Mouse (Mus musculus) neural tube, embryonic 11.5 days (tissue): ENCODE measurements around the gene Stam. TPM values are rescaled to one million over a fixed set of nuclear protein-coding genes. Genes with fewer than 3 reads are reported as not detected.

Source experiments
- ATAC-seq: fragments of 200-750 bp; cut with Nextera tagmentation; 2 replicates; pipeline ENCODE4 v1.8.0; 2017; ENCODE audit warnings: moderate number of reproducible peaks, mild to moderate bottlenecking, moderate TSS enrichment, moderate library complexity; ENCODE audit not compliant: insufficient read depth, low FRiP score, low TSS enrichment
- DNase-seq: peaks from one replicate; pipeline ENCODE4 v3.0.0-alpha.2; 2015; ENCODE audit warnings: low spot score
- H3K27ac ChIP-seq: fragments of 300-500 bp; sonication (generic); 2 replicates; pipeline ENCODE4 v1.5.1; 2014; ENCODE audit warnings: low read depth, mild to moderate bottlenecking, low read length
- H3K27me3 ChIP-seq: fragments of 300-500 bp; sonication (generic); 2 replicates; pipeline ENCODE4 v1.6.1; 2014; ENCODE audit warnings: mild to moderate bottlenecking, low read length, mixed read lengths; ENCODE audit not compliant: control insufficient read depth, insufficient read depth
- H3K36me3 ChIP-seq: fragments of 300-500 bp; sonication (generic); 2 replicates; pipeline ENCODE4 v1.6.1; 2014; ENCODE audit warnings: mild to moderate bottlenecking, low read length, moderate library complexity, mixed read lengths; ENCODE audit not compliant: control insufficient read depth, insufficient read depth
- H3K4me1 ChIP-seq: fragments of 300-500 bp; sonication (generic); 2 replicates; pipeline ENCODE4 v1.6.1; 2014; ENCODE audit warnings: low read length, mixed read lengths; ENCODE audit not compliant: control insufficient read depth, insufficient read depth
- H3K4me2 ChIP-seq: fragments of 300-500 bp; sonication (generic); 2 replicates; pipeline ENCODE4 v1.6.1; 2014; ENCODE audit warnings: low read depth, mild to moderate bottlenecking, moderate library complexity
- H3K4me3 ChIP-seq: fragments of 300-500 bp; sonication (generic); 2 replicates; pipeline ENCODE4 v1.5.1; 2014; ENCODE audit warnings: low read depth, low read length
- H3K9ac ChIP-seq: fragments of 300-500 bp; sonication (generic); 2 replicates; pipeline ENCODE4 v1.6.1; 2014; ENCODE audit warnings: mild to moderate bottlenecking, low read length
- H3K9me3 ChIP-seq: fragments of 300-500 bp; sonication (generic); 2 replicates; pipeline ENCODE4 v1.6.1; 2016; ENCODE audit warnings: low read length; ENCODE audit not compliant: control insufficient read depth
- WGBS: fragments of 180-500 bp; shearing (Covaris S2); extraction: QIAGEN DNeasy Blood & Tissue Kit; methylation state at CpG from one replicate; pipeline ENCODE4 v1.1.7; 2014; 5-methylcytosine and 5-hydroxymethylcytosine counted together
- polyA plus RNA-seq: library from polyadenylated mRNA; unstranded; fragments of >200 nt; fragmentation: Nextera tagmentation; extraction: Ambion mirVana; gene quantifications from 2 replicates; pipeline ENCODE4 v1.2.1, GENCODE M21; 2014

Gene Stam
- polyA plus RNA-seq, 1 experiment from 2014 or later, result 115 TPM

- no peak for DNase-seq
- H3K4me2 ChIP-seq, result no peak overlapping the region
- no peak for ATAC-seq
These were observed 26.6 kb downstream of the Stam start for GRCm38 (mm10) chr2:14100533-14100932.

GRCm38 (mm10) chr2:14102603-14103002 lies 28.7 kb downstream of the Stam start:
- DNase-seq (no peak), ATAC-seq (no peak)
- Histone ChIP-seq H3K4me3 (no peak overlapping the region), H3K9me3 (no peaks in the 10 kb centered on the region), H3K4me2 (no peak overlapping the region), H3K9ac (no peak overlapping the region), H3K36me3 (no peaks in the 10 kb centered on the region; the same call in 1 of the 2 replicates), H3K27me3 (no peaks in the 10 kb centered on the region), H3K4me1 (no peaks in the 10 kb centered on the region), H3K27ac (no peak overlapping the region)
- WGBS, result 95% methylated on average over 2 of the region's 2 CpGs

More at GRCm38 (mm10) chr2:14100533-14100932, 26.6 kb downstream of the Stam start:
- Histone ChIP-seq H3K4me3 (no peak overlapping the region), H3K4me1 (no peaks in the 10 kb centered on the region), H3K9ac (no peak overlapping the region), H3K27me3 (no peaks in the 10 kb centered on the region), H3K36me3 (no peaks in the 10 kb centered on the region; the same call in 1 of the 2 replicates), H3K9me3 (no peaks in the 10 kb centered on the region), H3K27ac (no peak overlapping the region)

GRCm38 (mm10) chr2:14103924-14104323 lies 30.0 kb downstream of the Stam start:
- DNase-seq (no peak), ATAC-seq (no peak)
- Histone ChIP-seq H3K4me1 (no peaks in the 10 kb centered on the region), H3K4me3 (no peak overlapping the region), H3K4me2 (no peak overlapping the region), H3K9ac (no peak overlapping the region), H3K27ac (no peak overlapping the region), H3K27me3 (no peaks in the 10 kb centered on the region), H3K9me3 (no peaks in the 10 kb centered on the region), H3K36me3 (no peaks in the 10 kb centered on the region; the same call in 1 of the 2 replicates)
- WGBS, result 94% methylated on average over 1 of the region's 1 CpGs

- Histone ChIP-seq H3K9me3 (no peaks in the 10 kb centered on the region), H3K27me3 (no peaks in the 10 kb centered on the region), H3K9ac (no peak overlapping the region), H3K4me2 (no peak overlapping the region), H3K27ac (no peak overlapping the region), H3K36me3 (no peaks in the 10 kb centered on the region; the same call in 1 of the 2 replicates), H3K4me3 (no peak overlapping the region), H3K4me1 (no peaks in the 10 kb centered on the region)
- ATAC-seq, result no peak
- DNase-seq, result no peak
- 91% methylated on average over 3 of the region's 3 CpGs for WGBS
These were observed 33.8 kb downstream of the Stam start for GRCm38 (mm10) chr2:14107673-14108072.

GRCm38 (mm10) chr2:14126387-14126786 lies 52.5 kb downstream of the Stam start:
- H3K4me1 ChIP-seq, result no peaks in the 10 kb centered on the region
- no peaks in the 10 kb centered on the region for H3K27me3 ChIP-seq
- H3K9me3 ChIP-seq, result no peaks in the 10 kb centered on the region
- DNase-seq (no peak), ATAC-seq (no peak)
- 93% methylated on average over 6 of the region's 6 CpGs for WGBS
- H3K9ac ChIP-seq, result no peak overlapping the region
- no peak overlapping the region for H3K4me3 ChIP-seq
- no peaks in the 10 kb centered on the region for H3K36me3 ChIP-seq
- no peak overlapping the region for H3K4me2 ChIP-seq
- H3K27ac ChIP-seq, result no peak overlapping the region

GRCm38 (mm10) chr2:14127629-14128028 lies 53.7 kb downstream of the Stam start:
- H3K27me3 ChIP-seq, result no peaks in the 10 kb centered on the region
- H3K4me1 ChIP-seq, result no peaks in the 10 kb centered on the region
- H3K4me3 ChIP-seq, result no peak overlapping the region
- 78% methylated on average over 3 of the region's 3 CpGs for WGBS
- no peak for DNase-seq
- H3K36me3 ChIP-seq, result 0 out of 2 replicates have a peak, but pooled peaks cover 2% of the 10 kb centered on the region
- no peak overlapping the region for H3K9ac ChIP-seq
- H3K27ac ChIP-seq, result no peak overlapping the region
- no peak overlapping the region for H3K4me2 ChIP-seq
- no peaks in the 10 kb centered on the region for H3K9me3 ChIP-seq
- ATAC-seq, result no peak

- H3K27ac ChIP-seq, result no peak overlapping the region
- no peaks in the 10 kb centered on the region for H3K4me1 ChIP-seq
- no peaks in the 10 kb centered on the region for H3K27me3 ChIP-seq
- H3K9ac ChIP-seq, result no peak overlapping the region
- WGBS, result 68% methylated on average over 12 of the region's 12 CpGs
- DNase-seq (no peak), ATAC-seq (no peak)
- H3K4me3 ChIP-seq, result no peak overlapping the region
- no peaks in the 10 kb centered on the region for H3K9me3 ChIP-seq
- H3K36me3 ChIP-seq, result 0 out of 2 replicates have a peak, but pooled peaks cover 2% of the 10 kb centered on the region
- H3K4me2 ChIP-seq, result no peak overlapping the region
These were observed 56.9 kb downstream of the Stam start for GRCm38 (mm10) chr2:14130641-14131339.

GRCm38 (mm10) chr2:14132468-14133326 lies 58.8 kb downstream of the Stam start:
- no peak overlapping the region for H3K27ac ChIP-seq
- no peak overlapping the region for H3K9ac ChIP-seq
- H3K36me3 ChIP-seq, result 0 out of 2 replicates have a peak, but pooled peaks cover 2% of the 10 kb centered on the region
- 90% methylated on average over 4 of the region's 4 CpGs for WGBS
- no peak overlapping the region for H3K4me3 ChIP-seq
- H3K4me1 ChIP-seq, result no peaks in the 10 kb centered on the region
- ATAC-seq (no peak), DNase-seq (no peak)
- H3K9me3 ChIP-seq, result no peaks in the 10 kb centered on the region
- no peaks in the 10 kb centered on the region for H3K27me3 ChIP-seq
- H3K4me2 ChIP-seq, result no peak overlapping the region
